Mouse (Mus musculus): ENCODE data around the gene Gm8113.
"Not testable (repeated sequence)": the region's sequence is repeated elsewhere in the genome, so short reads cannot be mapped to it uniquely, and the experiment has no call there.

DNA sequence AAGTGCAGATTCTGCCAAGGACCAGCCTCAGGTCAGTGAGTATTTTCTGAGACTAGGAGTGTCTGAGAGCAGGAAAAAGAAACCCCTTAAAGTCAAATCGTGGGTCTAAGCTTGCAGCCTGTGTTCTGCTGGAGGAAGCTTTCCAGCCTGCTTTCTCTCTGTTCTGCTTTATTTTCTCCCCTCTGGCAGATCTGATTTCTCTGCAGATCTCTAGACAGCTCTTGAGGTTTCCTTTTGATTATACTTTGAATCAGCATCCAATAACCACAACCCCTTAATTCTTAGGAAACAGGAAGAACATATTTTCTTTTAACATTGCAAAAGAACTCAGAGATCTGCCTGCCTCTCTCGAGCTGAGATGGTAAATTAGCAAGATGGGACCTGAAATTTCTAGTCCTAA lies 28.2 kb downstream of the Gm8113 start:
- not testable (repeated sequence) for TF ChIP-seq CTCF (IDR thresholded peaks at IDR 0.05; ENCODE audit: low read depth, low read length); POLR2A (IDR thresholded peaks at IDR 0.05; ENCODE audit: insufficient read depth, low read length)
